Mouse (Mus musculus): ENCODE data around the gene Gm29666.
"Not testable (repeated sequence)": the region's sequence is repeated elsewhere in the genome, so short reads cannot be mapped to it uniquely, and the experiment has no call there.

The Gm29666 gene

DNA sequence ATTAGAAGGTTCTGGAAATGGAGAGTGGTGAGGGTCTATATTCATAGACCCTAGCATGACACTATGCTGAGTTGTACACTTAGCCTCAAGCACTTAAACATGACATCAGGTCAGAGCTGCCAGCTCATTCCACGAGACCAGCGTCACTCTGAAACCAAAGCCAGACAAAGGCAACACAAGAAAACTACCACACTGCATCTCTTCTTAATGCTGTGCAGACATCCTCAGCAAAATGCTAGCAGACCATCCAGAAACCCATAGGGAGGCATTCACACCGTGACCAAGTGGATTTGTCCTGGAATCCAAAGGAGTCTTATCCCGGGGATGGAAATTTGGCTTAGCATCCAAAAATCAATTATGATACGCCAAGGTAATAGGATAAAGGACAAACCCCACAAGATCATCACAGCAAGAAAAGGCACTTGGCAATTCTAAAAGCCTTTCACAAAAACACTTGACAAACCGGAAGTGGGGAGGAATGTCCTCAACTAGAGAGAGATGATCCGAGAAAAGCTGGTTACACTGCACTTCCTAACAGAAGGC is 15.9 kb downstream of the Gm29666 start:
- no peak for DNase-seq (ENCODE audit: low spot score)

DNA sequence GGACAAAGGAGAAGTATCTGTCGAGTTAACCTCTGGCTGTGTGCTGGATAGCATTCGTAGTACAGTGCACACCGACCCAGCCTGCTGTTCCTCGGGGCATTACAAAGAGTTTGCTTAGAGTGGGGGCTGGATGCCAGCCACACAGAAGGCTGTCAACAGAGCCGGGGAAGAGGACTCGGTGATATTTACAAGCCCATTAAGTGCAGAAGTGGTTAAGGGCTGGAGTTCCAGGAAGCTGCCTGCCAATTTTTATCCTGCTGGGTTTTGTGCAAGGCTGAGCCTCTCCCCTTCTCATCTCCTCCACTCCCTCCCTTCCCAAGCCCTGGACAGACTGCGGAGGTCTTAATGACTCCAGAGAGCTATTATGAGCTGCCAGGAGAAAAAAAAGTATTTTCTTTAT is 21.8 kb downstream of the Gm29666 start:
- no peak for DNase-seq (ENCODE audit: low spot score)

DNA sequence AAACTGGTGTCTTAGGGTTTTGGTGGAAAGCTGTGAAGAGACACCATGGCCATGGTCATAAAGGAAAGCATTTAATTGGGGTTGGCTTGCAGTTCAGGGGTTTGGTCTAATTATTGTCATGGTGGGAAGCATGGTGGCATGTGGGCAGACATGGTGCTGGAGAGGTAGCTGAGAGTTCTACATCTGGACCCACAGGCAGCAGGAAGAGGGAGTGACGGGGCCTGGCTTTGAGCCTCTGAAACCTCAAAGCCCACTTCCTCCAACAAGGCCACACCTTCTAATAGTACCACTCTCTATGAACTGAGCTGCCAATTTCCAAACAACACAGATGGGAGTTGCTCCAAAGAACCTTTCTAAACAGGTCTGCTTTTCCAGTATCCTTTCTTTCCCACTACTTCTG is 23.2 kb downstream of the Gm29666 start:
- no peak for DNase-seq (ENCODE audit: low spot score)

DNA sequence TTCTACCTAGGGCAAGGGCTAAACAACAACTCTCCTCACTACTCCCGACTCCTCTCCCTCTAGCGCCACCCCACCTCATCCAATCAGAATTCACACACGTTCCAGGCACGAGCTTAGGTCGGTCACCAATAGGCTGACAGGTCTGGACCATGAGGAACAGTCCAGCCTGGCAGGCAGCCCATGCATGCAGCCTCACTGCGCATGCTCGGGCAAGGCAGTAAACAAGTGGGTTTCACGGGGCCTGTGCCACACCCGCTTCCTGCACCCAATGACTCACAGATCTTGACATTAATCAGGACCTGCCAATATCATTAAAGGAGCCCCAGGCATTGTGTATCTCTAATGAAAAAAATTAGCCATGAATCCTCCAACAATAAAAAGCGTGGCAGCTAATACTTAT is 23.6 kb downstream of the Gm29666 start:
- DNase-seq (ENCODE audit: low spot score), result not testable (repeated sequence)

DNA sequence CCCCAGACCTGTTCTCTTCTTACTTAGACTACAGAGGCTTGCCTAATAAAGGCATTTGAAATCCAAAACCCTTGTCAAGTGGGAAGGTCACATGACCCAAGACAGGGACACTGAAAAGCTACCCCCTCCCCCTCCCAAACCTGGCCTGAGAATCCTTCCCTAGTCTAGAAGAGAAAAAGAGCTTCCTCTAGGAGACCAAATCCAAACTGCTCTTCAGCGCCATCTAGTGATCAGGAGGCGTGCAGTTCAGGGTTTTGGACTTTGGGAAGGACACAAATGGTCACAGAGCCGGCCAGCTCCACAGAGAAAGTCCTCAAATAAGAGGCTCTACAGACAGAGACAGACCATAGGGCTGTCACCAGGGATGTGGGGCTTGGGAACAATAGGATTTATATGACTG is 28.2 kb downstream of the Gm29666 start:
- peak; percentile 89 for DNase-seq (ENCODE audit: low spot score)

DNA sequence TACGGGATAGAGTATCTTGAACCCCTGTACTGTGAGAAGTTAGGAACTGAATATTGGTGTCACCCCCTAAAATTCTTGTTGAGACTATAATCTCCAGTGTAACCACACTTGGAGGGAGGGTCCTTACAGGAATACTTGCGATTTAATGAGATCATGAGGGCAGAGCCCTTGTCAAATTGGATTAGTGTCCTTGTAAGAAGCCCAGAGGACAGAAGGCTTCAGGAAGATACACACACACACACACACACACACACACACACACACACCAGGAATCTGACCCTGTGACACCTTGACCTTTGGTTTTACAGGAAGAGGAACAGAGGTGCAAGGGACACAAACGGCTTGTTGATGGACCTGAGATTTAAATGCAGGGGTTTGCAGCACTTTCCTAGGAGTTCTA is 28.6 kb downstream of the Gm29666 start:
- DNase-seq (ENCODE audit: low spot score), result no peak

DNA sequence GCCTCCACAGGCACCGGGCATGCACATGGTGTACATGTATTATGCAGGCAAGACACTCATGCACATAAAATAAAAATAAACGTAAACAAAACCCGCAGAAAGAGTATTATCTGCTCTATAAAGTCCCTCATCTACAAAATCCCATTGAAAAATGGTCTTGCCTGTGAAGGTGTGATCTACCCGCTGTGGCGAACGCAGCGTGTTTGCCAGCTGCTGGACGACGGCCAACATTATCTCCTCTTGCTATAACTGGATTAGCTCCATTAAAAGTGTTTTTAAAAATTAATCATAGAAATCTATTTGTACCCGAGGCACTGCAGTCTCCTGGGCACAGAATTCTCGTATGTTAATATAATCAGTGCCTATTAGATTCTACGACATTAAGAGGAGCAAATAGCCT is 31.8 kb downstream of the Gm29666 start:
- no peak for DNase-seq (ENCODE audit: low spot score)

DNA sequence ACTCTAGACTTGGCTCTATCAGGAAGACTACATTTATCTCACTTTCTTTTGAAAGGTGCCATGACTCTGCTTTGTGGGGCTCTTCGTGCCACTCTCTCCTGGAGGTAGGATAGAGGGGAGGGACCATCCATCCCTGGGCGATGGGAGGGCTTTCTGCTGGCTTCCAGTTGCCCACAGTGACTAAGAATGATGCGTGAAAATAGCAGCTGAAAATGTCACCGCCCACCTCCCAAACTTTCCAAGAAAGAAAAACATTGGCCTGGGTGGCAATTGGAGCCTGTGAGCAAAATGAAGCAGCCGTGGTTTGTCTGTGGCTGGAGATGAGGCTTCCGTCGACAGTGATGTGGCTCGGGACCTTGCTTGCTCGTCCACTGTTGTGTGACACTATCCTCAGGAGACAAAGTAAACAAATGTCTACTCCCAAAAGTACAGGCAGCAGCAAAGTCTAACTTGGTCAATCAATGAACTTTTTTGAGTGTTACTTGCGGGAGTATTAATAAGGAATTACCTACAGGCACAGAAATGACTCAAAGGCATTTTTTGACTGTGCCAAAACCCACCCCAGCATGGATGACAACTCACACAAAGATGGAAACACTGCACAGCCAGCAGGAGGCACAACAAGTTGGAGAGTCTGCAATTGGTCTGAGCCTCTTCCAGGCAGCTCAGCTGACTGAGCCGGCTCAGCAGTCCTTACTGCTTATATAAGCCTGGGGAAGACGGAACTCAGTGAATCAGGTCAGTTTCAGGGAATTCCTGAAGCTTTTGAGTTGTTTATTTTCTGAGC is 42.6 kb downstream of the Gm29666 start:
- DNase-seq (ENCODE audit: low spot score), result no peak

DNA sequence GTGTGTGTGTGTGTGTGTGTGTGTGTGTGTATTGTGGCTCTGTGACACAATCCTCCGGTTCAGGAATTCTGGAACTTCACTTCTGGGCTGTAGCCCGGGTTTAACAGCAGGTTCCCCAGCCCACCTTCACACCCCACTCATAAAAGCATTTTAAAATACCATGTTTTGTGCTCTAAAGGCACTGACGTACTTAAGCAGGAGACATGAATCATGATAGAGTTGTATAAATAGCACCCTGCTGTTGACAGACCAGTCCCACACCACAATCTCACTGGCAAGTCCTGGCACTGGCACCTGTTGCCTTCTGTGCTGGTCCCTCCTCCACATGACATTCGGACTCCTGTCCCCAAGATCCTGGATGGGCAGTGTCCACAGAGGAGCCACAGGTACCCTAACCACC is 46.0 kb downstream of the Gm29666 start:
- no peak for DNase-seq (ENCODE audit: low spot score)

DNA sequence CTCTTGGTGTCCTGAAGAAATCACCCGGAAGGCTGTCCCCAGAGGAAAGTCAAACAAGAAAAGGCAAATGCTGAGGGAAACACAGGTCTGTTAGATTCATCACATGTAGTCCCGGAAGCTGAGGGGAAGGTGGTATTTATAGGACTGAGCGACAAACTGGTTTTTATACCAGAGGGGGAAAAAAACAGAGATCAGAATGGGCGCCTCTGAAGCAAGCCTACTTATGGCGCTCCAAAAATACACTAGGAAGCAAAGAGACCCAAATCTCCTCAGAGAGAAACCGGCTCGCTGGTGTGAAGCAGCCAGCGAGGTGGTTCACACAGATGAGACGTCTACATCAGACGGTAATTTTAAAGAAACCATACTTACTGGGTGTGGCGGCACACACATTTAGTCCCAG is 46.8 kb downstream of the Gm29666 start:
- no peak for DNase-seq (ENCODE audit: low spot score)

DNA sequence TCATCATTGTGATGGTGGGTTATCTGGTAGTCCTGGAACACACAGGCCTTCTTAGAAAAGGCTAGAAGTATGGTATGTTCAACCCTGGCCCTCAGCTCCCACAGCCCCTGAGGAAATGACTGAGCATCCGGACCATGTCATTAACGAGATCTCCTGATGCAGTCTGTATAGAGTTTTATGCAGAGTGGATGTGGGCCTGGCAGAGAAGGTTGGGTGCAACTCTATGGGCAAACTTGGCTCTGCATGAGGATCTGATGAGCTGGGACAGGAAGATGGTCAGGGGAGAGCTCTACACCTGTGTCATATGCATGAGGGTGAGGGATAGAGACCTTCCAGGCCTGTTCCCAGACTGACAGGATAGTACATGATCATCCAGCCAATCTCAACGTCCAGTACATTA is 48.0 kb downstream of the Gm29666 start:
- no peak for DNase-seq (ENCODE audit: low spot score)

DNA sequence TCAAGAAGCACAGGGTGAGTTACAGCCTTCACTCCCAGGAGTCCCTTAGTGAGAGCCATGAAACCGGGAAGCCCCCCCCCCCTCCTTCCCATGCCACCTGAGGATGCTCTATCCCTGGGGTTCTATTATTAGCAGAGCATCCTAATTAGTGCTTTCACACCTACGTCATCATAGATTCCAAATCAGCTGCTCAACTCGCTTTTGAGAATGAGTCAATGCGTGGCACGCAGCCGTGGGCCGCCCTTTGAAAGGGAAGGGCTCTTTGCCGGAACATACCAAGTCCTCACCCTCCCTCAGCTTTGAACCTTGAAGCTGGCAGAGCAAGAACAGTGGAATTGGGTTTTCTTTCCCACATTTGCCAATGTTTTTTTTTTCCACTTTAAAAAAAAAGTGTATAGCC is 57.9 kb downstream of the Gm29666 start:
- DNase-seq (ENCODE audit: low spot score), result no peak
